In genomic region chr5:131548932-131549563, GRCm38 (mm10) we compare ENCODE assay signal across 9 mouse cellular contexts.
DNase-seq lines count a peak whose midpoint lies in the region; ATAC-seq and TF ChIP-seq lines count a peak whose summit lies in the region.
"Had no signal": no experiment of that assay in that cellular context is flagged by ENCODE, and none has a peak within 500 bp of the region (broad histone marks: within the 10 kb centered on the region; RNA-seq: fewer than 3 reads in every experiment).

No protein-coding gene starts in this region.

- H3K36me3 ChIP-seq in kidney, postnatal 0 days (ENCODE audit: insufficient read depth, low read length) = no peaks in the 10 kb centered on the region
- no peaks in the 10 kb centered on the region for H3K36me3 ChIP-seq in embryonic facial prominence, embryonic 12.5 days
- H3K36me3 ChIP-seq in hindbrain, postnatal 0 days (ENCODE audit: insufficient read depth, low read length) = no peaks in the 10 kb centered on the region
- no peaks in the 10 kb centered on the region for H3K36me3 ChIP-seq in neural tube, embryonic 15.5 days
- H3K36me3 ChIP-seq: heart, embryonic 13.5 days had no signal

- ATAC-seq in kidney, postnatal 0 days (replicated peaks; ENCODE audit: low FRiP score, low read depth) = no peak; the same call in 1 of the 2 replicates
- no peak for ATAC-seq in embryonic facial prominence, embryonic 12.5 days (ENCODE audit: insufficient number of reproducible peaks, insufficient read depth, low FRiP score, low TSS enrichment)
- 0 out of 2 replicates have a peak, but pooled peaks have one; percentile 18 for ATAC-seq in hindbrain, postnatal 0 days
- ATAC-seq in neural tube, embryonic 15.5 days (ENCODE audit: low FRiP score) = peak; percentile 24; the same call in 1 of the 2 replicates
- no peak for ATAC-seq in megakaryocyte-erythroid progenitor cell, adult 5-6 weeks (replicated peaks; ENCODE audit: low FRiP score, low TSS enrichment, poor library complexity, severe bottlenecking)
- ATAC-seq: activated CD4-positive, CD25-positive, alpha-beta regulatory T cell, adult 4 months had no signal

- H3K9me3 ChIP-seq in kidney, postnatal 0 days (replicated peaks; ENCODE audit: low read length) = no peaks in the 10 kb centered on the region
- 0 out of 2 replicates have a peak, but pooled peaks cover 3% of the 10 kb centered on the region for H3K9me3 ChIP-seq in embryonic facial prominence, embryonic 12.5 days
- no peaks in the 10 kb centered on the region for H3K9me3 ChIP-seq in hindbrain, postnatal 0 days (ENCODE audit: low read length)
- H3K9me3 ChIP-seq in neural tube, embryonic 15.5 days (replicated peaks) = no peaks in the 10 kb centered on the region

- no peak overlapping the region for H3K9ac ChIP-seq in kidney, postnatal 0 days (ENCODE audit: low read depth, low read length)
- H3K9ac ChIP-seq in embryonic facial prominence, embryonic 12.5 days = no peak overlapping the region
- no peak overlapping the region for H3K9ac ChIP-seq in hindbrain, postnatal 0 days (replicated peaks; ENCODE audit: low read length)
- H3K9ac ChIP-seq in neural tube, embryonic 15.5 days (replicated peaks) = no peak overlapping the region
- H3K9ac ChIP-seq: heart, embryonic 13.5 days had no signal

- 11% methylated on average over 17 of the region's 17 CpGs for WGBS in kidney, postnatal 0 days
- WGBS in embryonic facial prominence, embryonic 12.5 days = 23% methylated on average over 17 of the region's 17 CpGs
- 30% methylated on average over 17 of the region's 17 CpGs for WGBS in hindbrain, postnatal 0 days
- 11% methylated on average over 17 of the region's 17 CpGs for WGBS in neural tube, embryonic 15.5 days

- H3K27me3 ChIP-seq in kidney, postnatal 0 days (ENCODE audit: insufficient read depth, low read length) = no peaks in the 10 kb centered on the region
- H3K27me3 ChIP-seq in embryonic facial prominence, embryonic 12.5 days = 0 out of 2 replicates have a peak, but pooled peaks cover 4% of the 10 kb centered on the region
- no peaks in the 10 kb centered on the region for H3K27me3 ChIP-seq in hindbrain, postnatal 0 days (ENCODE audit: insufficient read depth, low read length)
- H3K27me3 ChIP-seq in neural tube, embryonic 15.5 days (replicated peaks) = 0 out of 2 replicates have a peak, but pooled peaks cover 4% of the 10 kb centered on the region
- H3K27me3 ChIP-seq: heart, embryonic 13.5 days had no signal

- H3K27ac ChIP-seq in kidney, postnatal 0 days = no peak overlapping the region
- peak overlapping the region; percentile 52; the same call in 1 of the 2 replicates for H3K27ac ChIP-seq in embryonic facial prominence, embryonic 12.5 days
- H3K27ac ChIP-seq in hindbrain, postnatal 0 days = 0 out of 2 replicates have a peak overlapping the region, but pooled peaks have one; percentile 32
- peak overlapping the region; percentile 61; the same call in 1 of the 2 replicates for H3K27ac ChIP-seq in neural tube, embryonic 15.5 days (replicated peaks)
- H3K27ac ChIP-seq: heart, embryonic 13.5 days had no signal

- peak; percentile 79 for DNase-seq in kidney, postnatal 0 days (ENCODE audit: low spot score)
- DNase-seq in kidney, adult 11 months = no peak
- DNase-seq in hindbrain, postnatal 0 days (ENCODE audit: low spot score) = peak; percentile 38
- no peak for DNase-seq in frontal cortex, postnatal 14 days (ENCODE audit: low spot score in 2 of 2)

- peak overlapping the region; percentile 7; the same call in 1 of the 2 replicates for H3K4me2 ChIP-seq in kidney, postnatal 0 days (ENCODE audit: low read length)
- 0 out of 2 replicates have a peak overlapping the region, but pooled peaks have one; percentile 6 for H3K4me2 ChIP-seq in embryonic facial prominence, embryonic 12.5 days (replicated peaks)
- no peak overlapping the region for H3K4me2 ChIP-seq in hindbrain, postnatal 0 days (ENCODE audit: low read depth, low read length)
- no peak overlapping the region for H3K4me2 ChIP-seq in neural tube, embryonic 15.5 days
- H3K4me2 ChIP-seq: heart, embryonic 13.5 days had no signal

- H3K4me1 ChIP-seq in kidney, postnatal 0 days (replicated peaks; ENCODE audit: insufficient read depth, low read length) = no peaks in the 10 kb centered on the region
- peaks cover 35% of the 10 kb centered on the region for H3K4me1 ChIP-seq in embryonic facial prominence, embryonic 12.5 days
- H3K4me1 ChIP-seq in hindbrain, postnatal 0 days (ENCODE audit: insufficient read depth, low read length) = no peaks in the 10 kb centered on the region
- peaks cover 22% of the 10 kb centered on the region for H3K4me1 ChIP-seq in neural tube, embryonic 15.5 days

- no peak overlapping the region for H3K4me3 ChIP-seq in kidney, postnatal 0 days (replicated peaks; ENCODE audit: low read depth, low read length)
- no peak overlapping the region for H3K4me3 ChIP-seq in embryonic facial prominence, embryonic 12.5 days
- H3K4me3 ChIP-seq in hindbrain, postnatal 0 days (ENCODE audit: low read length) = no peak overlapping the region
- no peak overlapping the region for H3K4me3 ChIP-seq in neural tube, embryonic 15.5 days (replicated peaks)
- H3K4me3 ChIP-seq: heart, embryonic 13.5 days had no signal

- no peak for TF ChIP-seq CTCF in kidney, postnatal 0 days (IDR thresholded peaks at IDR 0.05; ENCODE audit: low read depth)
- TF ChIP-seq CTCF in hindbrain, postnatal 0 days (IDR thresholded peaks at IDR 0.05; ENCODE audit: low read depth) = no peak

Comparison
In these comparisons a context has a peak if more than half of its experiments do, and no peak if none do; other contexts are left out.
1. DNase-seq: peak in kidney, postnatal 0 days (single experiment) and hindbrain, postnatal 0 days (single experiment); none in kidney, adult 11 months (single experiment) and frontal cortex, postnatal 14 days (0 of 2).
2. ATAC-seq: peak in hindbrain, postnatal 0 days (single experiment) and neural tube, embryonic 15.5 days (single experiment); none in kidney, postnatal 0 days (single experiment), embryonic facial prominence, embryonic 12.5 days (single experiment) and megakaryocyte-erythroid progenitor cell, adult 5-6 weeks (single experiment).
3. H3K4me2 ChIP-seq: peak in kidney, postnatal 0 days (single experiment) and embryonic facial prominence, embryonic 12.5 days (single experiment); none in hindbrain, postnatal 0 days (single experiment) and neural tube, embryonic 15.5 days (single experiment).